Mouse (Mus musculus) neural tube, embryonic 10.5 days (tissue): ENCODE measurements at regions not wholly inside any gene's neighbourhood (a gene's known extent, or its start where the extent isn't known, plus 50 kb on each side); places are given as distances from the start of the nearest gene placed in this dataset.
A peak's percentile ranks its signal among the peaks of the same experiment; 100 is the strongest.
"Not testable (repeated sequence)": the region's sequence is repeated elsewhere in the genome, so short reads cannot be mapped to it uniquely, and the experiment has no call there.

Experiments used
- DNase-seq: peaks from one replicate; pipeline ENCODE4 v3.0.0-alpha.2; 2017; ENCODE audit warnings: low spot score; ENCODE audit errors: extremely low spot score

DNA sequence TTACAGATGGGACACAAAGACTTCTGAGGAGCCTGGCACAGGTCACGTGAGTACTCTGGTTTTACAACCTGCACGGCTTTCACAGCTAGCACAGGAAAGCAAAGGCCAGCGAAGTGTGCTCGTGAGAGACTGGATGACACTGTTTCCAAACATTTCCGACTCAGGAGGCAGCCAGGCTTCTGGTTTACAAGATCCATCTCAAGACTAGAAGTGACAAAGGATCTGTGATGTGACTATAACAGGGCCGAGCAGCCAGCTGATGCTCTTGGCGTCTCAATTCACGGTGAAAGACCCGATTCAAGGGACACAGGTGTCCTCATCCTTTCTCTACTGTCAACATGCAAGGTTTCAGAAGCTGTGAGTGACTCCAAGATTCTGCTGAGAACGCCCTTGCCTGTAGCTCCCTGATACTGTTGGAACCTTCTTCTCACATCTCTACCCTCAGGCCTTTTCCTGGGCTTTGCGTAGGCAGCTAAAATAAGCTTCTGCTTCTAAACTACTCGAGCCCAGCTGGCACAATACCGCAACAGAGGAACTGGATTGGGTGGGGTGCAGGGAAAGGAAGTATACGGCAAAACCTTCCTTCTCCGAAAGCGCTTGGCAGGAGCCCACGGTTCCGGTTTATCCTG, 300.3 kb downstream of the Abcc12 start:
- DNase-seq = no peak

DNA sequence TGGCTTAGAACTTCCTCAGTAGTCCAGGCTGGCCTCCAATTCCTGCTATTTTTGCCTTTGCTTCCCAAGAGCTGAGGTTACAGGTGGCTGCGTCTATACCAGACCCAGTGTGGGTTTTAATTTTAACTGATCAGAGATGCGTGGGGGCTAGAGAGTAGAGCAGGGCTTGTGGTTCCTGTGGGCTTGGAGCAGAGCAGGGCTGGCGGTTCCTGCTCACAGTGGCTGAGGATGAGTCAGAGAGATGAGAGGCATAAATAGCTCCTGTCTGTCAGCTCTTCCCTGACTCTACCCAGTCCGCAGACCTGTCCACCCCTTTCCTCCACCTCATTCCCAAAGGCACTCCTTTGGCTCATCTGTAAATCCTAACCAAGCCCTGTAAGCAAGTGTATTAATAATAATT, 304.8 kb downstream of the Abcc12 start:
- no peak for DNase-seq

DNA sequence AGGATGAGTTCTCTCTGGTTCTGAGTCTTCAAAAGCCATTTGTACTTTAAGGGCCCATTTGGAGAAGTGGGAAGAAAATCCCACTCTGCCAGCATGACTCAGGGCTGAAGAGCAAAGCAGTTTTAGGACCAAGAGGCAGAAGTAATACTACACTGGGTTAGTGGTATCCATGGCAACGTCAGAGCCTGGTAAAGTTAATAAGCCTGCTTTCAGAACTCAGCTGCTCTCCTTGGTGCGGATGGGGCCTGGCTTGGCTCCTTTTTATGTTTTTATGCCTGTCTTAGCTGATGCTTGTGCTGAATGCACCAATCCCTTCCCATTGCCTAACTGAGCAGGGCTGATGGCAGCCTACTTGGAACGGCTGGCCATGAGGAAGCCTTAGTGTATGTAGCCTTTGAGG, 306.7 kb downstream of the Abcc12 start:
- DNase-seq = peak; percentile 13

DNA sequence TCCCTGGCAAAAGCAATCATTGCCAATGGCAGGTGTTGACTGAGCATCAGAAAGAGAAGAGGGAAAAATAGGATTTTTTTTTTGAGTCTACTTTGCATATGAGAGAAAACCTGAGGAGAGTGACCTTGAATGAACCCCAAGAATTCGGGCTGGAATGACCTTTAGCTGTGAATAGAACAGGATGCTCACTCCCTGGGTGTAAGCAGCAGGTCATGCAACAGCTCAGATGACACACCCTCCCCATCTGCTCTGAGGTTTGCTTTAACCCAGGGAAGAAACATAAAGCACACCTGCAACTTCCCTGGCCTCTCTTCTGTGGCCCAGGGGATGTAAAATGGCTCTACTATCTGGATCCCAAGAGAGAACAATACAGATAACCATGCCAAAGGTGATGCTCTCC, 307.9 kb downstream of the Abcc12 start:
- DNase-seq = no peak

DNA sequence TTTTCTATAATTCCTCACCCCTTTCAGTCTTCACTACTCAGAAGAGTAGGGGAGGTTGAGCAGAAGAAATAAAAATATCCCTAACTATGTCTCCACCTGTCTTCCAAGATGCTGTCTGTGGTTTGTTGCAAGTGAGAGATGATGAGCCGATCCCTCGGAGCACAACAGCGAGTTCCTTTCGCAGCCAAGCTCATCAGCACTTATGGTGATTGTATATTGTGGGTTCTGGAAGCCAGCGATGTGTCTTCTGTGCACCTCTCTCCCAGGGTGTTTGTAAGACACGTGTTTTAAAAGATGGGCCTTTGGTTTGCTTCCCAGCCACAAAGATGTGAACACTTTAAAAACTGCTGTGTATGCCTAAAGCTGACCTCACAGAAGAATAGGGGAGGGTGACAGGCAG, 309.0 kb downstream of the Abcc12 start:
- no peak for DNase-seq

DNA sequence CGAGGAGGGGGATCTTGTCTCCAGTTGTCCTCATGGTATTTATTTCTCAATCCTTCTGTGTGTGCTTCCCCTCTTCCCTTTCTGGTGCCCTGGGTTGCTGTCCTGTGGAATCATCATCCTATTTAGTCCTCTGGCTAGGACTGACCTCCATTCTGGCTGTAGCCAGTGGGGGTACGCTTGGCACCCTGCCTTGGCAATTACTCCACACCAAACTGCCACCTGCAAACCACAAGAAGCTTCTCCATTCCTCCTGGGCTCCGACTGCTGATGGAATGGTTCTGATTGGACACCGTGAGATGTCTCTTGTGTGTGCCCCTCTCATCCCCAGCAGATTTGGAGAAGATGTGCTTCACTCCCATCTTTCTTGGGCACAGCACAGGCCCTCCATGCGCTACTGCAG, 322.5 kb downstream of the Abcc12 start:
- no peak for DNase-seq

DNA sequence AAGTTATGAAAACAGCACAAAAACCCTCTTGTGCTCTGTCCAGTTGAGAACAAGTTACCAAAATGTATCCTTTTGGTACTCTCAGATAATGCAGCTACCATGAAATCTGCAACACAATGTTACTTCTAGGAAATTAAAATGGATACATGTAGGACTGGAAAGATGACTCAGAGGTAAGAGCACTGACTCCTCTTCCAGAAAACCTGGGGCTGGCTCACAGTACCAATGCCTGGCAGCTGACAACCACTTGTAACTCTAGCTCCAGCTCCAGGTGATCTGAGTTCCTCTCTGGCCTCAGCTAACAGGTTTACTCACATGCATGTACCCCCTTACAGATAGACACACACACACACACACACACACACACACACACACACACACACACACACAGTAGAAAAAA, 325.1 kb downstream of the Abcc12 start:
- no peak for DNase-seq

DNA sequence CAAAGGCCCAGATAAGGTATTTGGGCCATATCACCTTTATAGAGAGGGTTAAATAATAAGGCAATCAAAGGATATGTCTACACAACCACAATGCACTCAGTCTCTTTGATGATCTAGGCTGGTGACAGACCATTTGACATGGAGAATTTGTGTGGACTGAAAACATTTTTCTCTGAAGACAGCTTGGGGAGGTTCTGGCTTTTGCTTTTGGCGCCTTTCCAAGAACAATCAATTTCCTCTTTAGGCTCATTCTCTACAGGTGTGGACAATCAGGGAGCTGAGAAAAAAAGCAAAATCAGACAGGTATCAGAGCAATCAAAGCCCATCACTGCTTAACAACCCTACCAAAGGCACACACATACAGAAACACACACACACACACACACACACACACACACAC, 325.8 kb downstream of the Abcc12 start:
- no peak for DNase-seq

DNA sequence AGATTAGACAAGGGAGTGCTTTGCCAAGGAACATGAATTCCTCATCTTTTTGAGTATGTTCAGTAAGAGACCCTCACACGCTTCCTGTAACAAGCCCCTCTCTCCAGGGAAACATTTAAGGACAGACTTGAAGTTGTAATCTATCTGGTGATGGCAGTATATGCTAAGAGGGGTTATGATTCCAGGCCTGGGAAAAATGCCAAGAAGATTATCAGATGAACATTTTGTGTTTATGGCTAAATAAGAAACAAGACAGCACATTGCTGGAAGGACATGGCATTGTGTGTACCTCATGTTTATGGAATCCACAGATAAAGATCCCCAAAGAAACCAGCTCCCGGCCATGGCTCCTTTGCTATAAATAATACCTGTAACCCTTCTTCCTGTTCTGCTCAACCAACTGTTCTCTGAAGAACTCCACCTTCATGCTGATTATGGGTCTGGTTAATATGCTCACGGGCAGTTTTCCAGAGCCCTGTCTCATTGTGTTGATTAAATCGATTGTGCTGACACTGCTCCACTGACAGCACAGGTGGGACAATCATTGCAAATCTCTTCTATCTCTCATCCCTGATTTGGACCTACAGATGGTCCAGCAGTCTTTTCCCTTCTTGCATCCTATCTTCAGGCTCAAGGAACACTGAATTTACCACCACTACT, 327.7 kb downstream of the Abcc12 start:
- DNase-seq = no peak

DNA sequence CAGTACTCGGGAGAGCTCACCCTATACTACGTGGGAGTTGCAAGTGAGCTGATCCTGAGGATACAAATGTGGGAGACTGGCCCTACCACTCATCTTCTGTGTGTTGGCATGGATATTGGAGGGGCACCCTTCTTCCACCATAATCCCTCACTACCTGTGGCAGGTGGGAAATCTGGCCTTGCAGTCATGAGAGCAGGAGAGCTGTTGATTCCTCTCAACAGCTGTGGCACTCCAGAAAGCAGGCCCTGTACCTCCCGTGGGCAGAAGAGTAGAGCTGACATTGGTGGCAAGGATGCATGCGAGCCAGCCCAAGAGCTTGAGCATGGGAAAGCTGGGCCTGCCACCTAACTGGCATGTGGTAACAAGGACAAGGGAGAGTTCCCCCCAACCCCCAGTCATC, 345.8 kb downstream of the Abcc12 start:
- DNase-seq = no peak

DNA sequence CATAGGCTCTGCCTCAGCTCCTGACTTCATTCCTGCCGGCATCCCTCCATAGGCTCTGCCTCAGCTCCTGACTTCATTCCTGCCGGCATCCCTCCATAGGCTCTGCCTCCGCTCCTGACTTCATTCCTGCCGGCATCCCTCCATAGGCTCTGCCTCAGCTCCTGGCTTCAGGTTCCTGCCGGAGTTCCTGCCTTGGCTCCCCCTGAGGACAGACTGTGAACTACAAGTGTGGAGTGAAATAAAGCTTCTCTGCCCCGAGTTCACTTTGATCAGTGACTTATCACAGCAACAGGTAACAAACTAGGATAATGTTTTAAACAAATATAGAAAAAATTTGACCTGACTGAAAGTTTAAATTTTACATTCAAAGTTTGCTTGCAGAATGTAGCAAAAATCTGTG, 348.5 kb downstream of the Abcc12 start:
- DNase-seq = not testable (repeated sequence)

DNA sequence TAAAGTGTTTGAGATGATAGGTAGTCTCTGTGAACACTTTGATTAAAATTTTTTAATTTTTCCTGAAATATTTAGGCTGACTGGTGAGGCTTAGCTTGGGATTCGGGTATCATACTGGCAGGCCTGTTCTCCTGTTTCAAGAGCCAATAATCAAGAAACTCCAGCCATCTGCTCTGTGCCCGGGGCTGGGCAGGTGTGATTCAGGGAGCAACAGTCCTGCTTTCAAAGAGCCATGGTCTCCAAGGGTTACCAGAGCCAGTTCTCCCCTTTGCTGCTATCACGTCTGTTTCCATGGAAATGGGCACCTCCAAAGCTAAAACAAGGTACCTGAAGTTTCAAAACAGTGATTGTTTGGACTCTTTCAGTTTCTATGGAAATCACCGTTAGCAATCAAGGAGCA, 355.6 kb downstream of the Abcc12 start:
- DNase-seq = no peak

DNA sequence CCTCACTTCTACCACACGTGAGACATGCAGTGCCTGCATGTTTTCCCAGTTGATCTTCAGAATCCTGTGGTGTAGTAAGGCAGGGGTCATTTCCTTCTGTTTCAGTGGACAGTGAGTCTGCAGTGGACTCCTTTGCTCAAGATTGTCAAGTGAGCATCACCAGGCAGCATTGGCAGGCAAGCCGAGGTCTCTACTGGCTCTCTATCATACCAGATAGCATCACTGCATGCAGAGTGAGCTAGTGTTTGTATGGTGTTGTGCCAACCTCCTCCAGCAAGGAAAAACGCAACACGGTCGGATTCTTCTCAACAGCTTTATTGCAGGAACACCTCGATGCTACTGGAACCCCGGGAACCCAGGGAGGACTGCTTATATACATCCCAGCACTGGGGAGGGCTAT, 357.8 kb downstream of the Abcc12 start:
- no peak for DNase-seq

DNA sequence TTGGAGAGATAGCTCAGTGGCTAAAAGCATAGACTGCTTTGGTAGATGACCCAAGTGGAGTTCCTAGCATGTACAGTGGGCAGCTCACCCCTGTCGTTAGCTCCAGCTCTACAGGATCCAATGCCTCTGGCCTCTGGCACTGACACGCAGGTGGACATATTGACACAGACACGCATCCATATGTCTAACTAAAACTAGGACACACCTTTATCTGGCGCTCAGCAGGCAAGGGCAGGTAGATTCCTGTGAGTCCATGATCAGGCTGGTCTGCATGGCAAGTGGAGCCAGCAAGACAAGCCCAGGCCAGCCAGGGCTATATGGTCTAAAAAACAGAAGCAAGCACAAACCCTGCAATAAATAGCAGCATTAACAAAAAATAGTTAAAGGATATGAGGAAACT, 358.3 kb downstream of the Abcc12 start:
- no peak for DNase-seq

DNA sequence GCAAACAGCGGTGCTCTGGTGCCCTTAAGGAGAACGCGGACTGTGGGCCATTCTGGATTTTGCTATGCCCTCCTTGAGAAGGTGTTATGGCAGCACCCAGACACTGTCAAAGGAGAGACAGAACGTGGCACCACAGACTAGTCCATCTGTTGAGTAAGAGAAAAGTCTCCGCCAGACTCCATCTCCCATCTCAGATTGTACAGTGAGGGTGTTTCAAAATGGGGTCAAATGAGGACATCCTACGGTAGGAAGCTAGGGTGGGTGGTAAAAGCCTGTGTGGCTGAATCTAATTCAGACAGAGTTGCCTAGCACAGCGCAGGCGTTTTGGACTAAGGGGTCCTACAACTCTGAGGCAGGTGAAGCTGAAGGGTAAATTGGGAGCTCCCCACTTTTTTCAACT, 366.1 kb downstream of the Abcc12 start:
- DNase-seq = no peak

DNA sequence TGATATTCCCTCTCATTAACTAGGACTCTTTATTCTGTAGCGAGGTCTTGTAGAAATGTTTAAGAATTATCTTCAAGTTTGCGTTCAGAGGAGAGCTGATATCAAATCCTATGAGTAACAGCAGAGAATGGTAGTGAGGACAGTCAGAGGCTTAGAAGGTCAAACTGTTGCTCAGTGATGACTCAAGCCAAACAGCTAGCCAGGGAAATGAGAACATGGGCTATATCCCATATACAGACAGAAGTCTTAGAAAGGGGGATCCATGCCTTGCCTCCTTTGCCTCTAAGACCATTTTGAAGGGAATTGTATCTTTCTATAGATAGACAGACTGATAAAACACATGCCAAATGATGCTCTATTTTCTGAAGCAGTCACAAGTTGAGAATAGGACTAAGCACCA, 368.0 kb downstream of the Abcc12 start:
- no peak for DNase-seq

DNA sequence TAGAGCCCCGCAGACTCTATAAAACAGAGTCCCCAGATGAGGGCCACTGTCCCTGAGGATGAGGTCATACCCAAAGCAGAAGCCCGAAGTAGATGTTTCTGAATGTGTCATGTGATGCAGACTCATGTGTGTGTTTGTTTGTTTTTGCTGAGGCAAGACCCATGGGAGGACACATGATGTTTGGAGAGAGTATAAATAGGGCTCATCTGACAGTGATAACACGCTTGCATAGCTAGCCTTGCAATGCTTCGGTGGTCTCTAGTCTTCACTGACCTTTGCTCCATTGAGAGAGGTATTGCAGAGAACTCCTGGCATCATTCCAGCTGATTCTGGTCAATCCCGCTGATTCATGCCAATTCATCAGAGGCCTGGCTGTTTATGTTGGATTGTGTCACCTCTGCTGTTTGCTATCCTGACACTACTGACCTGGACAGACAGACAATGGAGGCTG, 368.1 kb downstream of the Phkb start:
- DNase-seq = no peak

DNA sequence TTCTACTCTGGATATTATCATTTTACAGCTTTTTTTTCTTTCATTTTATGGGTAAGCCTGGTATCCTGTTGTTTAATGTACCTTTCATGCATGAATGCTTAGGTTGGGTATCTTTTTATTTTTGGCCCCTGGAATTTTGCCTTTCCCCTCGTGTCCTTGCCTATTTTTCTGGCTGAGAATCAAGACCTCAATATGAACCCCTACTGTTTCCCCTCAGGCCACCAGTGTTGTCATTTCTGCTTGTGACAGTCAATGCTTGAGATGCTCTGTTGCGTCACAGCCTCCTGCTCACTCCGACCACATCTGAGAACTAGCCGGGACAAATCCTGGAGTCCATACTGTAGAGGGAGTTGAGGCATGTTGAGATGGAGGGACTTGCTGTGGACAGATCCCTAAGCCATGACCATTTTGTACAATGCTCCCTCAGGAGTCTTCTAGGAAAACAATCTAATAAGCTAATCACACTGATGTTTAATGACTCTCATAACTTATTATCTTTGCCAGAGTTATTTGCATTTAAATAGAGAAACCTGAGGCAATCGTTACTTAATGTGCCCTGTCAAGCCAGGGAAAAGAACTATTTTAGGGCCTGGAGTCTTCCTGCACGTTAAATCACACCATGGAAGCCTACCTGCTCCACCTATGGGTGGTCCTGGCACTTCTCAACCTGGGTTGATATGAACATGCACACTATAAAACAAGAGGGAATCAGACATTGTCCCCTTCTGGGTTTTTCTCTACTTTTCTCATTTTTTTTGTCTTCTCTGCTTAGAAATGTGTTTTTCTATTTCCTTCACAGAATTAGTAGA, 363.9 kb downstream of the Phkb start:
- DNase-seq = no peak

DNA sequence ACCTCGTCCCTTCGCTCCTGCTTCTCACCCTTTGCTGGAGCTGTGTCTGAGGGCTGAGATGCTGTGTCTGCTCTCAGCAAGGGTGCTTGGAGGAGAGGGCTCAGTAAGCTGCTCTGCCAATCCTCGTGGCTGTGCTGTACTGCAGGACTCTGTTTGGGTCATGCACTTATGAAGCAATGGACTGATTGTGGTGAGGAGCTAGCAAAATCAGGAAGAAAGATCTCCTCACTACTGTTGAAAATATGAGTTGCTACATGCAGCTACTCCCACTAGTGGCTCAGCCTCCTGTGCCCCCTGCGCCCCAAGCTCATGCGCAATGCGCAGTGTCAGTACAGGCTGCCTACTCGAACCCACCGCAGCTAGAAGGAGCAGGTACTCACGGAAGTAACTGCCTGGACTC, 362.3 kb downstream of the Phkb start:
- no peak for DNase-seq

DNA sequence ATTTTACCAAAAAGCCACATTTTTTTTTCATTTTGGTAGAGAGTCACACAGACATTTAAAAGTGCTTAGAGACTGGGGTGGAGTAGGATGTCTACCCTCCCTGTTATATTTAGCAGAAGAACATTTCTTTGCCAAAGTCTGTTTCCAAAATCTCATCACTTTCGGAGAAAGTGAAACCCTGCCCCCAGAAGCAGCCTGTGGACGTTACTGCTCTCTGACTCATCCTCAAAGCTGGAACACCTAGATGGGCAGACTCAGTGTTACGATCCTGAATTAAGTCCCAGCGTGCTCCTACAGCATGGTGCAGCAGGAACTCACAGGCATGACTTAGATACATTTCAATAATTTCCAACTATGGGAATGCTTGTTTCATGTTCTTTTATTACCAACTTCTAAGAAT, 361.1 kb downstream of the Phkb start:
- DNase-seq = no peak

DNA sequence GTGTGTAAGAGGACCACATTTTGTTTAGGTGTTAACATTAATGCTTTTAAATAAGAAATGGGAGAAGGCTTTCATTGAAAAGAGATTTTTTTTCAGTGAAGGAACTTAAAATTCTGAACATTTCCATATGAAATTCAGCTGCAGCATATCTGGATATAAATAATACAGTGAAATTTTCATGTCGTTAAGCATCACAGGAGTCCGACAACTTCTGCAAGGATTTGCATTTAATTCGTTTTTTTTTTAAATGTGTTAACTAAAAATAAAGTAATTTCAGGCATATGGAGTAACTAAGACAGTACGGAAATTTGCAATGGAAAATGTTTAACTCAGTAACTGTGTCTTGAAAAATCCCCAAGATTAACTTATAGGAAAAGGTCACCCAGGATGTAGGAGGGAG, 351.5 kb downstream of the Phkb start:
- no peak for DNase-seq

DNA sequence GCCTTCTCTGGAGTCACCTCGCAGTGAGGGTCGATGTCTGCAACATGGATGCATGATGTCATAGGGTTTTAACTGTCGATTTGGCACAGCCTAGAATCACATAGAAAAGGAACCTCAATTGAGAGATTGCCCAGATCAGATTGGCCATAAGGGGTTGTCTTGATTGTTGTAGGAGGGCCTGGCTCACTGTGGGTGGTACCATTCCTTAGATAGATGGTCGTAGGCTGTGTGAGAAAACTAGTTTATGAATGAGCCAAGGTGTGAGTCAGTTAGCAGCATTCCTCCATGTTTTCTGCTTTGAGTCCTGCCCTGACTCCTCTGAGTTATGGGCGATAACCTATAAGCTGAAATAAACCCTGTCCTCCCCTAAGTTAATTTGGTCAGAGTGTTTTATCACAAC, 343.9 kb downstream of the Phkb start:
- DNase-seq = no peak

DNA sequence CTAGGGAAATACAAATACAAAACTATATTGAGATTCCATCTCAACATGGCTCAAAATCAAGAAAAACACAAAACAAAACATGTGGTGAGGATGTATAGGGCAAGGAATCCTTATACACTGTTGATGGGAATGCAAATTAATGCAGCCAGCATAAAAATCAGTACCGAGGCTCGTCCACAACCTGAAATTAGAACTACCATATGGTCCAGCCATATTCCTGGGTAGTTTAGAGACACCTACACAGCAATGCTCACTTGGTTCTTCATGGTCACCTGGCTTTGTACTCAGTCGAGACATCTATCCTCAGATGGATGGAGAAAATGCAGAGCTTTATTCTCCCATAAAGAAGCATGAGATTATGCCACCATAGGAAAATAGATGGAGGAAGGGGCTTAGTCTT, 340.0 kb downstream of the Phkb start:
- no peak for DNase-seq
